Mouse (Mus musculus): ENCODE results near the gene 6030458C11Rik. TPM values are rescaled to one million over a fixed set of nuclear protein-coding genes. Genes with fewer than 3 reads are reported as not detected.

6030458C11Rik gene
- total and polyA plus RNA-seq, 3 experiments = 17.5 to 38.3 (median 30.6) TPM

- Histone ChIP-seq H3K4me1 (ENCODE audit: control insufficient read depth in 1 of 2, insufficient read depth in 2 of 2) (peaks cover 7 to 44% of the 10 kb centered on the region in 2 experiments), H3K79me2 (replicated peaks; ENCODE audit: control insufficient read depth, extremely low read depth, insufficient read depth, poor library complexity, severe bottlenecking) (peaks cover 34% of the 10 kb centered on the region), H3K27me3 (replicated peaks) (no peaks in the 10 kb centered on the region), H3K9me3 (replicated peaks; ENCODE audit: low read length) (no peaks in the 10 kb centered on the region), H3K4me2 (ENCODE audit: insufficient read depth, low read depth, poor library complexity, severe bottlenecking) (peak overlapping the region; percentile 87), H3K4me3 (replicated peaks in 1 of 3; ENCODE audit: low read depth in 2 of 3, low read length in 2 of 3, poor library complexity in 1 of 3) (peak overlapping the region; percentile 85 to 99 (median 86)), H3K27ac (ENCODE audit: insufficient read depth, low read depth) (no peak overlapping the region), H3K36me3 (replicated peaks in 1 of 2; ENCODE audit: control insufficient read depth in 1 of 2, insufficient read depth in 1 of 2, low read length in 1 of 2) (peaks cover 30 to 69% of the 10 kb centered on the region in 2 experiments), H3K9ac (ENCODE audit: insufficient read depth, low read depth) (peak overlapping the region; percentile 70)
- in situ Hi-C loops (cut with MboI; ENCODE audit: low pct_ligation_motif_present, low pct_unique_long_range_greater_than_20kb, low sequenced_read_pairs) = no loop called here
- DNase-seq (ENCODE audit: extremely low read depth) = peak; percentile 56
- TF ChIP-seq PAX5 (IDR thresholded peaks at IDR 0.05; ENCODE audit: low read length) (no peak), NELFE (IDR thresholded peaks at IDR 0.05; ENCODE audit: low read depth, low read length) (peak; percentile 34; the same call in 1 of the 2 replicates), RAD21 (IDR thresholded peaks at IDR 0.05; ENCODE audit: low read depth, low read length) (no peak), HCFC1 (IDR thresholded peaks at IDR 0.05; ENCODE audit: low read depth, low read length) (no peak), IRF4 (IDR thresholded peaks at IDR 0.05; ENCODE audit: low read depth, low read length) (peak; percentile 41; the same call in 1 of the 2 replicates), MXI1 (IDR thresholded peaks at IDR 0.05; ENCODE audit: low read depth, low read length) (no peak; the same call in 1 of the 2 replicates), MAZ (IDR thresholded peaks at IDR 0.05; ENCODE audit: low read depth, low read length) (0 out of 2 replicates have a peak, but pooled peaks have one; percentile 35), MYC (IDR thresholded peaks at IDR 0.05; ENCODE audit: low read depth, low read length) (no peak), TCF12 (IDR thresholded peaks at IDR 0.05; ENCODE audit: low read depth, low read length) (no peak; the same call in 1 of the 2 replicates), SMC3 (IDR thresholded peaks at IDR 0.05; ENCODE audit: low read depth, low read length) (no peak), CTCF (conservative IDR thresholded peaks at IDR 0.05 in 1 of 2, IDR thresholded peaks at IDR 0.05 in 1 of 2; ENCODE audit: low read depth in 2 of 2, low read length in 2 of 2) (no peak), ZKSCAN1 (IDR thresholded peaks at IDR 0.05; ENCODE audit: borderline replicate concordance, low read depth, low read length) (no peak), MAFK (IDR thresholded peaks at IDR 0.05; ENCODE audit: insufficient replicate concordance, low read length) (no peak), SIN3A (IDR thresholded peaks at IDR 0.05; ENCODE audit: low read length) (peak; percentile 78; the same call in 1 of the 2 replicates), RCOR1 (conservative IDR thresholded peaks at IDR 0.05; ENCODE audit: low read depth, low read length) (0 out of 2 replicates have a peak, but pooled peaks have one; percentile 61), NRF1 (IDR thresholded peaks at IDR 0.05; ENCODE audit: low read depth, low read length) (no peak), ZMIZ1 (IDR thresholded peaks at IDR 0.05; ENCODE audit: low read depth, low read length) (0 out of 2 replicates have a peak, but pooled peaks have one; percentile 11), MAX (IDR thresholded peaks at IDR 0.05; ENCODE audit: low read length) (peak; percentile 54; the same call in 1 of the 2 replicates), JUN (IDR thresholded peaks at IDR 0.05; ENCODE audit: insufficient read depth, low read depth, low read length) (no peak), CHD2 (IDR thresholded peaks at IDR 0.05; ENCODE audit: low read length) (no peak), CHD1 (IDR thresholded peaks at IDR 0.05; ENCODE audit: low read depth, low read length) (no peak), JUND (conservative IDR thresholded peaks at IDR 0.05; ENCODE audit: low read depth, low read length) (no peak), ZC3H11A (IDR thresholded peaks at IDR 0.05; ENCODE audit: low read depth, low read length) (no peak), POLR2AphosphoS2 (IDR thresholded peaks at IDR 0.05; ENCODE audit: low read depth, low read length) (no peak), USF2 (conservative IDR thresholded peaks at IDR 0.05; ENCODE audit: low read depth, low read length) (no peak), POLR2A (IDR thresholded peaks at IDR 0.05; ENCODE audit: low read depth, low read length) (no peak), EP300 (IDR thresholded peaks at IDR 0.05; ENCODE audit: low read length) (no peak), GABPA (IDR thresholded peaks at IDR 0.05; ENCODE audit: insufficient replicate concordance, low read depth, low read length) (no peak), ETS1 (conservative IDR thresholded peaks at IDR 0.05; ENCODE audit: low read depth, low read length) (no peak), USF1 (IDR thresholded peaks at IDR 0.05; ENCODE audit: low read depth, low read length) (no peak), UBTF (IDR thresholded peaks at IDR 0.05; ENCODE audit: low read depth, low read length) (0 out of 2 replicates have a peak, but pooled peaks have one; percentile 50), BHLHE40 (IDR thresholded peaks at IDR 0.05; ENCODE audit: low read depth, low read length) (0 out of 2 replicates have a peak, but pooled peaks have one; percentile 11), ZNF384 (IDR thresholded peaks at IDR 0.05; ENCODE audit: low read depth, low read length) (no peak), KAT2A (IDR thresholded peaks at IDR 0.05; ENCODE audit: insufficient replicate concordance, low read length) (0 out of 2 replicates have a peak, but pooled peaks have one; percentile 33), MEF2A (IDR thresholded peaks at IDR 0.05; ENCODE audit: borderline replicate concordance, low read depth, low read length) (no peak), E2F4 (IDR thresholded peaks at IDR 0.05; ENCODE audit: insufficient replicate concordance, low read depth, low read length) (0 out of 2 replicates have a peak, but pooled peaks have one; percentile 10), ELF1 (IDR thresholded peaks at IDR 0.05; ENCODE audit: low read depth, low read length) (no peak), TBP (conservative IDR thresholded peaks at IDR 0.05; ENCODE audit: low read depth, low read length) (no peak)
- dilution Hi-C loops (cut with MboI; ENCODE audit: extremely low pct_ligation_motif_present, extremely low pct_unique_long_range_greater_than_20kb, low sequenced_read_pairs) = no loop called here
Measured at GRCm38 (mm10) chr15:12824965-12825364, 516 bp upstream of the 6030458C11Rik start.

Data from CH12.LX (cell line).